ENCODE assay signal across 9 mouse cellular contexts in the genomic region with DNA sequence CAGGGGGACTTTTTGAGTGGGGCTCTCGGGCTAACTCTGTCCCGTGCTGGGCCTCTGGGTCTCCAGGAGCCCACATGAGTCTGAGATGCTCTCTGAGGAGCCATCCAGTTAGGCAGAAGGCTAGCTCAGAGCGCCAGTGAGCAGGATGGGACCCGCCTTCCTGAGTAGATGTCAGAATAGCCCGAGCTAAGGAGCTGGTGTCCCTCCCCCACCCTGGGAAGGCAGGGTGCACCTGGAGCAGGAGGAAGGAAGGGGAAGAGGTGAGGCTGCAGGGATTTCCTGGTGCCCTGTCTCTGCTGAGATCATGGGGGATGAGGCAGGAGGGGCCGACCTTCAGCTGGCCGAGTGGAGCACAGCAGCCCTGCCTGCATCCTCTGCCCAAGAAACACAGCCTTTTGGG. TPM values are rescaled to one million over a fixed set of nuclear protein-coding genes. Genes with fewer than 3 reads are reported as not detected.
DNase-seq lines count a peak whose midpoint lies in the region; ATAC-seq lines count a peak whose summit lies in the region.
"Had no signal": no experiment of that assay in that cellular context is flagged by ENCODE, and none has a peak within 500 bp of the region (broad histone marks: within the 10 kb centered on the region; RNA-seq: fewer than 3 reads in every experiment).

No protein-coding gene starts in this region.

- no peaks in the 10 kb centered on the region for H3K36me3 ChIP-seq in midbrain, embryonic 10.5 days
- no peaks in the 10 kb centered on the region for H3K36me3 ChIP-seq in midbrain, embryonic 15.5 days (replicated peaks)
- no peaks in the 10 kb centered on the region for H3K36me3 ChIP-seq in heart, embryonic 15.5 days
- H3K36me3 ChIP-seq in midbrain, embryonic 13.5 days = no peaks in the 10 kb centered on the region

- peaks cover 7% of the 10 kb centered on the region for H3K27me3 ChIP-seq in midbrain, embryonic 10.5 days (ENCODE audit: low read depth, poor library complexity, severe bottlenecking)
- no peaks in the 10 kb centered on the region for H3K27me3 ChIP-seq in midbrain, embryonic 15.5 days (replicated peaks)
- H3K27me3 ChIP-seq in heart, embryonic 15.5 days = no peaks in the 10 kb centered on the region
- no peaks in the 10 kb centered on the region for H3K27me3 ChIP-seq in midbrain, embryonic 13.5 days

- peaks cover 31% of the 10 kb centered on the region for H3K4me1 ChIP-seq in midbrain, embryonic 10.5 days
- peaks cover 7% of the 10 kb centered on the region; the same call in 1 of the 2 replicates for H3K4me1 ChIP-seq in midbrain, embryonic 15.5 days
- peaks cover 35% of the 10 kb centered on the region for H3K4me1 ChIP-seq in heart, embryonic 15.5 days (replicated peaks)
- peaks cover 12% of the 10 kb centered on the region for H3K4me1 ChIP-seq in midbrain, embryonic 13.5 days (replicated peaks)

- no peak for ATAC-seq in midbrain, embryonic 15.5 days (replicated peaks)
- ATAC-seq in heart, embryonic 15.5 days (replicated peaks; ENCODE audit: insufficient number of reproducible peaks, insufficient read depth, low FRiP score, low read depth) = peak; percentile 12; the same call in 1 of the 2 replicates
- ATAC-seq in midbrain, embryonic 13.5 days = no peak
- no peak for ATAC-seq in frontal cortex, adult (ENCODE audit: low TSS enrichment)

- peak overlapping the region; percentile 58 for H3K27ac ChIP-seq in midbrain, embryonic 10.5 days (replicated peaks)
- no peak overlapping the region for H3K27ac ChIP-seq in midbrain, embryonic 15.5 days
- H3K27ac ChIP-seq in heart, embryonic 15.5 days = peak overlapping the region; percentile 76
- H3K27ac ChIP-seq in midbrain, embryonic 13.5 days = no peak overlapping the region

- H3K4me3 ChIP-seq in midbrain, embryonic 10.5 days = peak overlapping the region; percentile 33
- no peak overlapping the region for H3K4me3 ChIP-seq in midbrain, embryonic 15.5 days
- peak overlapping the region; percentile 57 for H3K4me3 ChIP-seq in heart, embryonic 15.5 days
- no peak overlapping the region for H3K4me3 ChIP-seq in midbrain, embryonic 13.5 days (replicated peaks)

- DNase-seq in midbrain, embryonic 10.5 days (ENCODE audit: low spot score) = no peak
- peak; percentile 80 to 88 for DNase-seq in kidney, postnatal 36 days
- DNase-seq in layer of hippocampus, adult 8-10 months (ENCODE audit: low spot score in 2 of 2) = no peak
- DNase-seq in adipocyte (ENCODE audit: low spot score) = no peak

- no peak overlapping the region for H3K4me2 ChIP-seq in midbrain, embryonic 15.5 days
- peak overlapping the region; percentile 74 for H3K4me2 ChIP-seq in heart, embryonic 15.5 days
- H3K4me2 ChIP-seq in midbrain, embryonic 13.5 days (replicated peaks) = peak overlapping the region; percentile 13; the same call in 1 of the 2 replicates

- H3K9ac ChIP-seq in midbrain, embryonic 15.5 days = no peak overlapping the region
- peak overlapping the region; percentile 42 for H3K9ac ChIP-seq in heart, embryonic 15.5 days
- no peak overlapping the region for H3K9ac ChIP-seq in midbrain, embryonic 13.5 days (replicated peaks)

- H3K9me3 ChIP-seq in midbrain, embryonic 10.5 days (replicated peaks) = no peaks in the 10 kb centered on the region
- no peaks in the 10 kb centered on the region for H3K9me3 ChIP-seq in midbrain, embryonic 15.5 days
- no peaks in the 10 kb centered on the region for H3K9me3 ChIP-seq in heart, embryonic 15.5 days (replicated peaks)
- H3K9me3 ChIP-seq in midbrain, embryonic 13.5 days = no peaks in the 10 kb centered on the region

- WGBS in midbrain, embryonic 10.5 days = 62% methylated on average over 7 of the region's 7 CpGs
- whole genome bisulfite sequencing in midbrain, embryonic 15.5 days = 59% methylated on average over 7 of the region's 7 CpGs
- WGBS in heart, embryonic 15.5 days = 35% methylated on average over 7 of the region's 7 CpGs
- WGBS in midbrain, embryonic 13.5 days = 59% methylated on average over 7 of the region's 7 CpGs

RNA-seq across cellular contexts. Expression of a gene that starts 7.6 kb away (rescaled TPM):
- polyA plus RNA-seq in midbrain, embryonic 10.5 days (2016; fragmentation: Nextera tagmentation; extraction: Ambion mirVana) = 26.7 and 33.6 TPM in 2 replicates
- polyA plus RNA-seq in midbrain, embryonic 15.5 days (2015; fragmentation: Nextera tagmentation; extraction: Ambion mirVana) = 54.7 and 57.2 TPM in 2 replicates
- 25.7 and 33.4 TPM in 2 replicates for polyA plus RNA-seq in heart, embryonic 15.5 days (2015; fragmentation: Nextera tagmentation; extraction: Ambion mirVana)
- 37.8 and 40.7 TPM in 2 replicates for polyA plus RNA-seq in midbrain, embryonic 13.5 days (2015; fragmentation: Nextera tagmentation; extraction: Ambion mirVana)
- 10 to 100 TPM; 18.5 to 23.8 (median 21.0) TPM for total RNA-seq in layer of hippocampus, adult 8-10 months (2022)

RNA-seq across cellular contexts. Expression of a gene that starts 12.4 kb away (rescaled TPM):
- polyA plus RNA-seq in midbrain, embryonic 10.5 days (2016; fragmentation: Nextera tagmentation; extraction: Ambion mirVana) = 0.94 and 2.1 TPM in 2 replicates
- 3.4 and 4.1 TPM in 2 replicates for polyA plus RNA-seq in midbrain, embryonic 15.5 days (2015; fragmentation: Nextera tagmentation; extraction: Ambion mirVana)
- 0.16 TPM in 1 of 2 replicates, not detected in the other for polyA plus RNA-seq in heart, embryonic 15.5 days (2015; fragmentation: Nextera tagmentation; extraction: Ambion mirVana)
- 3.9 TPM in 2 replicates for polyA plus RNA-seq in midbrain, embryonic 13.5 days (2015; fragmentation: Nextera tagmentation; extraction: Ambion mirVana)
- 1 to 10 TPM in 3 of 4 experiments, under 1 TPM in 1; 0.92 to 2.1 (median 1.5) TPM for total RNA-seq in layer of hippocampus, adult 8-10 months (2022)
- polyA plus RNA-seq: large intestine, adult 2 months had no signal

RNA-seq across cellular contexts. Expression of a gene that starts 15.6 kb away (rescaled TPM):
- polyA plus RNA-seq in midbrain, embryonic 10.5 days (2016; fragmentation: Nextera tagmentation; extraction: Ambion mirVana) = 119 and 132 TPM in 2 replicates
- polyA plus RNA-seq in midbrain, embryonic 15.5 days (2015; fragmentation: Nextera tagmentation; extraction: Ambion mirVana) = 73.5 and 76.5 TPM in 2 replicates
- polyA plus RNA-seq in heart, embryonic 15.5 days (2015; fragmentation: Nextera tagmentation; extraction: Ambion mirVana) = 45.5 and 66.6 TPM in 2 replicates
- polyA plus RNA-seq in midbrain, embryonic 13.5 days (2015; fragmentation: Nextera tagmentation; extraction: Ambion mirVana) = 78.5 and 84.5 TPM in 2 replicates
- total RNA-seq in layer of hippocampus, adult 8-10 months (2022) = 100 to 1,000 TPM; 102 to 129 (median 111) TPM

RNA-seq across cellular contexts. Expression of a gene that starts 24.5 kb away (rescaled TPM):
- polyA plus RNA-seq in midbrain, embryonic 10.5 days (2016; fragmentation: Nextera tagmentation; extraction: Ambion mirVana) = 25.6 and 27.9 TPM in 2 replicates
- polyA plus RNA-seq in midbrain, embryonic 15.5 days (2015; fragmentation: Nextera tagmentation; extraction: Ambion mirVana) = 23.2 and 25.1 TPM in 2 replicates
- 13.8 and 19.7 TPM in 2 replicates for polyA plus RNA-seq in heart, embryonic 15.5 days (2015; fragmentation: Nextera tagmentation; extraction: Ambion mirVana)
- polyA plus RNA-seq in midbrain, embryonic 13.5 days (2015; fragmentation: Nextera tagmentation; extraction: Ambion mirVana) = 16.5 and 16.6 TPM in 2 replicates
- total RNA-seq in layer of hippocampus, adult 8-10 months (2022) = 10 to 100 TPM in 3 of 4 experiments, 1 to 10 TPM in 1; 7.6 to 17.7 (median 11.4) TPM

RNA-seq across cellular contexts. Expression of a gene that starts 28.6 kb away (rescaled TPM):
- 59.2 and 59.8 TPM in 2 replicates for polyA plus RNA-seq in midbrain, embryonic 10.5 days (2016; fragmentation: Nextera tagmentation; extraction: Ambion mirVana)
- polyA plus RNA-seq in midbrain, embryonic 15.5 days (2015; fragmentation: Nextera tagmentation; extraction: Ambion mirVana) = 54.1 and 55.9 TPM in 2 replicates
- polyA plus RNA-seq in heart, embryonic 15.5 days (2015; fragmentation: Nextera tagmentation; extraction: Ambion mirVana) = 31.2 and 41.1 TPM in 2 replicates
- polyA plus RNA-seq in midbrain, embryonic 13.5 days (2015; fragmentation: Nextera tagmentation; extraction: Ambion mirVana) = 48.0 and 52.6 TPM in 2 replicates
- 10 to 100 TPM; 28.6 to 33.5 (median 31.1) TPM for total RNA-seq in layer of hippocampus, adult 8-10 months (2022)

Comparison
In these comparisons a context has a peak if more than half of its experiments do, and no peak if none do; other contexts are left out.
1. H3K27ac ChIP-seq: peak in midbrain, embryonic 10.5 days (single experiment) and heart, embryonic 15.5 days (single experiment); none in midbrain, embryonic 15.5 days (single experiment) and midbrain, embryonic 13.5 days (single experiment).
2. H3K4me3 ChIP-seq: peak in midbrain, embryonic 10.5 days (single experiment) and heart, embryonic 15.5 days (single experiment); none in midbrain, embryonic 15.5 days (single experiment) and midbrain, embryonic 13.5 days (single experiment).
3. DNase-seq: peak in kidney, postnatal 36 days (2 of 2); none in midbrain, embryonic 10.5 days (single experiment), layer of hippocampus, adult 8-10 months (0 of 2) and adipocyte (single experiment).